Mouse (Mus musculus): ENCODE measurements around the gene Ppa1. TPM values are rescaled to one million over a fixed set of nuclear protein-coding genes. Genes with fewer than 3 reads are reported as not detected.

Ppa1 gene
- polyA plus RNA-seq, 1 experiment from 2014 or later: 218 TPM

GRCm38 (mm10) chr10:61627195-61627937, 21.0 kb upstream of the Ppa1 start:
- 69% methylated on average over 15 of the region's 15 CpGs for WGBS
- DNase-seq (ENCODE audit: low spot score) (no peak), ATAC-seq (replicated peaks; ENCODE audit: low FRiP score) (no peak)
- Histone ChIP-seq H3K4me3 (ENCODE audit: low read depth, low read length) (no peak overlapping the region), H3K4me1 (replicated peaks; ENCODE audit: control insufficient read depth, insufficient read depth, low read length) (peaks cover 7% of the 10 kb centered on the region; the same call in 1 of the 2 replicates), H3K36me3 (ENCODE audit: control insufficient read depth, insufficient read depth, low read length) (no peaks in the 10 kb centered on the region), H3K27me3 (replicated peaks; ENCODE audit: control insufficient read depth, insufficient read depth, low read length) (peaks cover 22% of the 10 kb centered on the region), H3K4me2 (no peak overlapping the region), H3K9me3 (ENCODE audit: control insufficient read depth, low read length) (no peaks in the 10 kb centered on the region), H3K27ac (ENCODE audit: low read depth, low read length) (no peak overlapping the region), H3K9ac (ENCODE audit: low read depth, low read length) (no peak overlapping the region)

- WGBS: 76% methylated on average over 4 of the region's 4 CpGs
- Histone ChIP-seq H3K9me3 (ENCODE audit: control insufficient read depth, low read length) (no peaks in the 10 kb centered on the region), H3K4me1 (replicated peaks; ENCODE audit: control insufficient read depth, insufficient read depth, low read length) (peaks cover 7% of the 10 kb centered on the region; the same call in 1 of the 2 replicates), H3K9ac (ENCODE audit: low read depth, low read length) (no peak overlapping the region), H3K27ac (ENCODE audit: low read depth, low read length) (no peak overlapping the region), H3K27me3 (replicated peaks; ENCODE audit: control insufficient read depth, insufficient read depth, low read length) (peaks cover 22% of the 10 kb centered on the region), H3K4me3 (ENCODE audit: low read depth, low read length) (no peak overlapping the region), H3K36me3 (ENCODE audit: control insufficient read depth, insufficient read depth, low read length) (no peaks in the 10 kb centered on the region), H3K4me2 (no peak overlapping the region)
- no peak for DNase-seq (ENCODE audit: low spot score)
- no peak for ATAC-seq (replicated peaks; ENCODE audit: low FRiP score)
Observed at GRCm38 (mm10) chr10:61627938-61628250, 20.5 kb upstream of the Ppa1 start.

GRCm38 (mm10) chr10:61632445-61632844, 15.9 kb upstream of the Ppa1 start:
- Histone ChIP-seq H3K27ac (ENCODE audit: low read depth, low read length) (no peak overlapping the region), H3K27me3 (replicated peaks; ENCODE audit: control insufficient read depth, insufficient read depth, low read length) (no peaks in the 10 kb centered on the region), H3K4me1 (replicated peaks; ENCODE audit: control insufficient read depth, insufficient read depth, low read length) (no peaks in the 10 kb centered on the region), H3K9ac (ENCODE audit: low read depth, low read length) (no peak overlapping the region), H3K4me2 (no peak overlapping the region), H3K9me3 (ENCODE audit: control insufficient read depth, low read length) (no peaks in the 10 kb centered on the region), H3K36me3 (ENCODE audit: control insufficient read depth, insufficient read depth, low read length) (no peaks in the 10 kb centered on the region), H3K4me3 (ENCODE audit: low read depth, low read length) (no peak overlapping the region)
- no peak for ATAC-seq (replicated peaks; ENCODE audit: low FRiP score)
- WGBS: 63% methylated on average over 10 of the region's 10 CpGs
- no peak for DNase-seq (ENCODE audit: low spot score)

- WGBS: 63% methylated on average over 7 of the region's 7 CpGs
- H3K4me1 ChIP-seq (replicated peaks; ENCODE audit: control insufficient read depth, insufficient read depth, low read length): no peaks in the 10 kb centered on the region
- no peak overlapping the region for H3K4me2 ChIP-seq
- H3K9ac ChIP-seq (ENCODE audit: low read depth, low read length): no peak overlapping the region
- H3K27me3 ChIP-seq (replicated peaks; ENCODE audit: control insufficient read depth, insufficient read depth, low read length): no peaks in the 10 kb centered on the region
- H3K9me3 ChIP-seq (ENCODE audit: control insufficient read depth, low read length): no peaks in the 10 kb centered on the region
- no peak overlapping the region for H3K27ac ChIP-seq (ENCODE audit: low read depth, low read length)
- no peak for ATAC-seq (replicated peaks; ENCODE audit: low FRiP score)
- no peaks in the 10 kb centered on the region for H3K36me3 ChIP-seq (ENCODE audit: control insufficient read depth, insufficient read depth, low read length)
- no peak overlapping the region for H3K4me3 ChIP-seq (ENCODE audit: low read depth, low read length)
- no peak for DNase-seq (ENCODE audit: low spot score)
Observed at GRCm38 (mm10) chr10:61637055-61637454, 11.3 kb upstream of the Ppa1 start.

- no peaks in the 10 kb centered on the region for H3K4me1 ChIP-seq (replicated peaks; ENCODE audit: control insufficient read depth, insufficient read depth, low read length)
- H3K27me3 ChIP-seq (replicated peaks; ENCODE audit: control insufficient read depth, insufficient read depth, low read length): no peaks in the 10 kb centered on the region
- H3K4me2 ChIP-seq: no peak overlapping the region
- WGBS: 66% methylated on average over 4 of the region's 4 CpGs
- no peak for DNase-seq (ENCODE audit: low spot score)
- H3K4me3 ChIP-seq (ENCODE audit: low read depth, low read length): no peak overlapping the region
- no peak overlapping the region for H3K9ac ChIP-seq (ENCODE audit: low read depth, low read length)
- no peak for ATAC-seq (replicated peaks; ENCODE audit: low FRiP score)
- no peaks in the 10 kb centered on the region for H3K36me3 ChIP-seq (ENCODE audit: control insufficient read depth, insufficient read depth, low read length)
- no peaks in the 10 kb centered on the region for H3K9me3 ChIP-seq (ENCODE audit: control insufficient read depth, low read length)
- H3K27ac ChIP-seq (ENCODE audit: low read depth, low read length): no peak overlapping the region
Observed at GRCm38 (mm10) chr10:61640363-61640762, 8.0 kb upstream of the Ppa1 start.

GRCm38 (mm10) chr10:61646557-61646956, 1.8 kb upstream of the Ppa1 start:
- no peaks in the 10 kb centered on the region for H3K9me3 ChIP-seq (ENCODE audit: control insufficient read depth, low read length)
- WGBS: 62% methylated on average over 7 of the region's 7 CpGs
- no peaks in the 10 kb centered on the region for H3K27me3 ChIP-seq (replicated peaks; ENCODE audit: control insufficient read depth, insufficient read depth, low read length)
- no peak overlapping the region for H3K4me3 ChIP-seq (ENCODE audit: low read depth, low read length)
- H3K9ac ChIP-seq (ENCODE audit: low read depth, low read length): no peak overlapping the region
- no peaks in the 10 kb centered on the region for H3K36me3 ChIP-seq (ENCODE audit: control insufficient read depth, insufficient read depth, low read length)
- no peak overlapping the region for H3K4me2 ChIP-seq
- H3K27ac ChIP-seq (ENCODE audit: low read depth, low read length): no peak overlapping the region
- no peak for DNase-seq (ENCODE audit: low spot score)
- peaks cover 8% of the 10 kb centered on the region for H3K4me1 ChIP-seq (replicated peaks; ENCODE audit: control insufficient read depth, insufficient read depth, low read length)
- no peak for ATAC-seq (replicated peaks; ENCODE audit: low FRiP score)

- Histone ChIP-seq H3K4me1 (replicated peaks; ENCODE audit: control insufficient read depth, insufficient read depth, low read length) (peaks cover 8% of the 10 kb centered on the region), H3K36me3 (ENCODE audit: control insufficient read depth, insufficient read depth, low read length) (no peaks in the 10 kb centered on the region), H3K9ac (ENCODE audit: low read depth, low read length) (peak overlapping the region; percentile 80), H3K27me3 (replicated peaks; ENCODE audit: control insufficient read depth, insufficient read depth, low read length) (no peaks in the 10 kb centered on the region), H3K4me2 (peak overlapping the region; percentile 69), H3K4me3 (ENCODE audit: low read depth, low read length) (peak overlapping the region; percentile 82), H3K9me3 (ENCODE audit: control insufficient read depth, low read length) (no peaks in the 10 kb centered on the region), H3K27ac (ENCODE audit: low read depth, low read length) (peak overlapping the region; percentile 66)
- DNase-seq (ENCODE audit: low spot score) (peak; percentile 45), ATAC-seq (replicated peaks; ENCODE audit: low FRiP score) (peak; percentile 64)
- WGBS: 2% methylated on average over 46 of the region's 49 CpGs
Observed at GRCm38 (mm10) chr10:61648737-61649645, 639 bp downstream of the Ppa1 start.

- no peaks in the 10 kb centered on the region for H3K27me3 ChIP-seq (replicated peaks; ENCODE audit: control insufficient read depth, insufficient read depth, low read length)
- no peak overlapping the region for H3K9ac ChIP-seq (ENCODE audit: low read depth, low read length)
- H3K36me3 ChIP-seq (ENCODE audit: control insufficient read depth, insufficient read depth, low read length): no peaks in the 10 kb centered on the region
- H3K27ac ChIP-seq (ENCODE audit: low read depth, low read length): no peak overlapping the region
- H3K4me1 ChIP-seq (replicated peaks; ENCODE audit: control insufficient read depth, insufficient read depth, low read length): peaks cover 5% of the 10 kb centered on the region
- no peak overlapping the region for H3K4me3 ChIP-seq (ENCODE audit: low read depth, low read length)
- H3K4me2 ChIP-seq: no peak overlapping the region
- DNase-seq (ENCODE audit: low spot score): no peak
- H3K9me3 ChIP-seq (ENCODE audit: control insufficient read depth, low read length): no peaks in the 10 kb centered on the region
- WGBS: 90% methylated on average over 4 of the region's 4 CpGs
- no peak for ATAC-seq (replicated peaks; ENCODE audit: low FRiP score)
Observed at GRCm38 (mm10) chr10:61654105-61654504, 5.8 kb downstream of the Ppa1 start.
